Mouse (Mus musculus) megakaryocyte, adult 5-6 weeks (primary cell): Measurements from ENCODE around the gene Leng9. TPM values are rescaled to one million over a fixed set of nuclear protein-coding genes. Genes with fewer than 3 reads are reported as not detected.

Experiments used
- ATAC-seq: 2 replicates; pipeline ENCODE4 v1.8.0; 2016; ENCODE audit warnings: mild to moderate bottlenecking, inconsistent platforms; ENCODE audit not compliant: poor library complexity, severe bottlenecking
- total RNA-seq, 2 experiments: library from RNA; stranded (forward) in 1 of 2; stranded (reverse) in 1 of 2; fragments of 153-499, 151-499 nt in 1 of 2; fragments of 221-1000, 200-1000 nt in 1 of 2; gene quantifications; 2 replicates each; pipeline versions ENCODE4 v1.2.3 to v1.2.4; 2015 to 2017

Gene Leng9
- total RNA-seq, 2 experiments from 2014 or later, result 2.6 to 5.2 TPM

- no peak for ATAC-seq
Measured at GRCm38 (mm10) chr7:4124856-4125255, 25.3 kb downstream of the Leng9 start.

GRCm38 (mm10) chr7:4124315-4124759 is 25.8 kb downstream of the Leng9 start:
- peak; percentile 58 for ATAC-seq

- no peak for ATAC-seq
Measured at GRCm38 (mm10) chr7:4123732-4124131, 26.4 kb downstream of the Leng9 start.

GRCm38 (mm10) chr7:4122783-4123182 is 27.4 kb downstream of the Leng9 start:
- no peak for ATAC-seq

GRCm38 (mm10) chr7:4122076-4122768 is 28.0 kb downstream of the Leng9 start:
- ATAC-seq, result no peak

GRCm38 (mm10) chr7:4119976-4120921 is 29.9 kb downstream of the Leng9 start:
- no peak for ATAC-seq

- peak; percentile 52; the same call in 1 of the 2 replicates for ATAC-seq
Measured at GRCm38 (mm10) chr7:4119344-4119902, 30.8 kb downstream of the Leng9 start, which contains the start of gene Ttyh1. TSS of gene Ttyh1 (plus strand) at chr7:4119408.

- no peak for ATAC-seq
Measured at GRCm38 (mm10) chr7:4117050-4117814, 32.9 kb downstream of the Leng9 start.

GRCm38 (mm10) chr7:4111766-4112165 is 38.4 kb downstream of the Leng9 start:
- no peak for ATAC-seq

GRCm38 (mm10) chr7:4103411-4103810 is 46.8 kb downstream of the Leng9 start:
- ATAC-seq, result no peak

GRCm38 (mm10) chr7:4101144-4101543 is 49.0 kb downstream of the Leng9 start:
- no peak for ATAC-seq

GRCm38 (mm10) chr7:4098832-4099231 is 51.3 kb downstream of the Leng9 start:
- peak; percentile 94 for ATAC-seq

GRCm38 (mm10) chr7:4098301-4098700 is 51.9 kb downstream of the Leng9 start:
- ATAC-seq, result no peak

Other genes with a start within 250 kb of the Leng9 start
- 132 and 138 TPM in 2 replicates for gene Lilra6, start 234.9 kb downstream of the Leng9 start, total RNA-seq (2015)
- gene Lilra6, start 234.9 kb downstream of the Leng9 start, total RNA-seq (2017), result 123 and 141 TPM in 2 replicates
- 31.5 and 39.5 TPM in 2 replicates for gene Lair1, start 87.2 kb downstream of the Leng9 start, total RNA-seq (2015)
- gene Lair1, start 87.2 kb downstream of the Leng9 start, total RNA-seq (2017), result 58.7 and 60.8 TPM in 2 replicates
- not detected in 2 replicates for gene Ttyh1, start 31.0 kb downstream of the Leng9 start, total RNA-seq (2015)
- gene Ttyh1, start 31.0 kb downstream of the Leng9 start, total RNA-seq (2017), result not detected in 2 replicates
- 34.2 and 48.8 TPM in 2 replicates for gene Leng8, start 13.3 kb downstream of the Leng9 start, total RNA-seq (2015)
- 35.2 TPM in 2 replicates for gene Leng8, start 13.3 kb downstream of the Leng9 start, total RNA-seq (2017)
- not detected in 2 replicates for gene Cdc42ep5, start 14.5 kb upstream of the Leng9 start, total RNA-seq (2015)
- gene Cdc42ep5, start 14.5 kb upstream of the Leng9 start, total RNA-seq (2017), result not detected in 2 replicates
- gene Lilra5, start 87.4 kb upstream of the Leng9 start, total RNA-seq (2015), result 0.25 and 1.8 TPM in 2 replicates
- 0.44 and 0.69 TPM in 2 replicates for gene Lilra5, start 87.4 kb upstream of the Leng9 start, total RNA-seq (2017)
- gene Ncr1, start 187.3 kb upstream of the Leng9 start, total RNA-seq (2015), result 12.5 and 18.9 TPM in 2 replicates
- 8.4 and 19.4 TPM in 2 replicates for gene Ncr1, start 187.3 kb upstream of the Leng9 start, total RNA-seq (2017)
- gene Gp6, start 247.4 kb upstream of the Leng9 start, total RNA-seq (2015), result 0.07 TPM in 1 of 2 replicates, not detected in the other
- 0.07 TPM in 1 of 2 replicates, not detected in the other for gene Gp6, start 247.4 kb upstream of the Leng9 start, total RNA-seq (2017)